Mouse (Mus musculus) neural tube, embryonic 11.5 days (tissue): ENCODE results near the gene Crybg2. TPM values are rescaled to one million over a fixed set of nuclear protein-coding genes. Genes with fewer than 3 reads are reported as not detected.

Experiments
- ATAC-seq: fragments of 200-750 bp; cut with Nextera tagmentation; 2 replicates; pipeline ENCODE4 v1.8.0; 2017; ENCODE audit warnings: moderate number of reproducible peaks, mild to moderate bottlenecking, moderate TSS enrichment, moderate library complexity; ENCODE audit not compliant: insufficient read depth, low FRiP score, low TSS enrichment
- DNase-seq: peaks from one replicate; pipeline ENCODE4 v3.0.0-alpha.2; 2015; ENCODE audit warnings: low spot score
- H3K27ac ChIP-seq: fragments of 300-500 bp; sonication (generic); 2 replicates; pipeline ENCODE4 v1.5.1; 2014; ENCODE audit warnings: low read depth, mild to moderate bottlenecking, low read length
- H3K27me3 ChIP-seq: fragments of 300-500 bp; sonication (generic); 2 replicates; pipeline ENCODE4 v1.6.1; 2014; ENCODE audit warnings: mild to moderate bottlenecking, low read length, mixed read lengths; ENCODE audit not compliant: control insufficient read depth, insufficient read depth
- H3K36me3 ChIP-seq: fragments of 300-500 bp; sonication (generic); 2 replicates; pipeline ENCODE4 v1.6.1; 2014; ENCODE audit warnings: mild to moderate bottlenecking, low read length, moderate library complexity, mixed read lengths; ENCODE audit not compliant: control insufficient read depth, insufficient read depth
- H3K4me1 ChIP-seq: fragments of 300-500 bp; sonication (generic); 2 replicates; pipeline ENCODE4 v1.6.1; 2014; ENCODE audit warnings: low read length, mixed read lengths; ENCODE audit not compliant: control insufficient read depth, insufficient read depth
- H3K4me2 ChIP-seq: fragments of 300-500 bp; sonication (generic); 2 replicates; pipeline ENCODE4 v1.6.1; 2014; ENCODE audit warnings: low read depth, mild to moderate bottlenecking, moderate library complexity
- H3K4me3 ChIP-seq: fragments of 300-500 bp; sonication (generic); 2 replicates; pipeline ENCODE4 v1.5.1; 2014; ENCODE audit warnings: low read depth, low read length
- H3K9ac ChIP-seq: fragments of 300-500 bp; sonication (generic); 2 replicates; pipeline ENCODE4 v1.6.1; 2014; ENCODE audit warnings: mild to moderate bottlenecking, low read length
- H3K9me3 ChIP-seq: fragments of 300-500 bp; sonication (generic); 2 replicates; pipeline ENCODE4 v1.6.1; 2016; ENCODE audit warnings: low read length; ENCODE audit not compliant: control insufficient read depth
- WGBS: fragments of 180-500 bp; shearing (Covaris S2); extraction: QIAGEN DNeasy Blood & Tissue Kit; methylation state at CpG from one replicate; pipeline ENCODE4 v1.1.7; 2014; 5-methylcytosine and 5-hydroxymethylcytosine counted together
- polyA plus RNA-seq: library from polyadenylated mRNA; unstranded; fragments of >200 nt; fragmentation: Nextera tagmentation; extraction: Ambion mirVana; gene quantifications from 2 replicates; pipeline ENCODE4 v1.2.1, GENCODE M21; 2014

Crybg2 gene
- polyA plus RNA-seq, 1 experiment from 2014 or later, result 0.53 TPM

DNA sequence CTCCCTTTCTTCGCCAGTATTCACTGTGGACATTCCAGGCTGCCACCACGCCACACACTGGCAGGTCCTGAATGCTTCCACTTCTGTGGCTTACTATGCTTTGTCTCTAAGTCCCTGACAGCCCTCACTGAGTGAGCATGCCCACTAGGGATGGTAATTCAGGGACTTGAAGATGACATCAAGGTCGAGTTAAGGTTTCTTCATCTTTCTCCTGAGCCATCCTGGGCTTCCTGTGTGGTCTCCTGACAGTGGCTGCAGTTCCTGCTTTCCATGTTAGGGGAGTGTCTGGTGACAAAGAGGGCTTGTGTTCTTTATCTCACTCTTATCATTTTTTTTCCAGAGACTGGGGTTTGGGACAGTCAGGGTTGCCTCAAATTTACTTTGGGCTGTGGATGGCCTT is 50.0 kb downstream of the Crybg2 start:
- Histone ChIP-seq H3K9ac (no peak overlapping the region), H3K4me3 (no peak overlapping the region), H3K27ac (no peak overlapping the region), H3K36me3 (no peaks in the 10 kb centered on the region), H3K4me1 (no peaks in the 10 kb centered on the region), H3K27me3 (no peaks in the 10 kb centered on the region), H3K9me3 (no peaks in the 10 kb centered on the region), H3K4me2 (no peak overlapping the region)
- ATAC-seq, result no peak
- DNase-seq, result no peak
- WGBS, result 46% methylated on average over 3 of the region's 3 CpGs

DNA sequence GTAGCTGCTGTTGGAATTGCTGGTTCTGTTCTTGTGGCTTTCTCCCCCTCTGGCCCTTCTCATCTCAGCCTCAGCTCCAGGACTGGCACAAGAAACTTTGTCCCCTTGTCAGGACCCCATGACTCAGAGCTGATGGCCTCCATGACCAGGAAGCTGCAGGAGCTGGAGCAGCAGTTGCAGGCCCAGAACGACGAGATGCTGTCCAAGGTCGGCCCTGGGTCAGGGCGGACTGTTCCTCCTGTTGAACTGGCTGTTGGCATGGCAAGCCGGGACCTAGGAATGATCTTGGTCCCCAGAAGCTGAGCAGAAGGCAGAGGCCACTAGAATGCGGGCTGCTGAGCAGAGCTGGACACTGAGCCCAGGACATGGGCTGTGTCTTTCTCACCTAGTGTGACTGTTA is 51.8 kb downstream of the Crybg2 start:
- H3K27me3 ChIP-seq, result no peaks in the 10 kb centered on the region
- no peak for ATAC-seq
- H3K4me1 ChIP-seq, result no peaks in the 10 kb centered on the region
- H3K9ac ChIP-seq, result no peak overlapping the region
- H3K4me3 ChIP-seq, result no peak overlapping the region
- no peak overlapping the region for H3K27ac ChIP-seq
- no peaks in the 10 kb centered on the region for H3K36me3 ChIP-seq
- H3K9me3 ChIP-seq, result no peaks in the 10 kb centered on the region
- H3K4me2 ChIP-seq, result no peak overlapping the region
- no peak for DNase-seq
- WGBS, result 79% methylated on average over 6 of the region's 6 CpGs

DNA sequence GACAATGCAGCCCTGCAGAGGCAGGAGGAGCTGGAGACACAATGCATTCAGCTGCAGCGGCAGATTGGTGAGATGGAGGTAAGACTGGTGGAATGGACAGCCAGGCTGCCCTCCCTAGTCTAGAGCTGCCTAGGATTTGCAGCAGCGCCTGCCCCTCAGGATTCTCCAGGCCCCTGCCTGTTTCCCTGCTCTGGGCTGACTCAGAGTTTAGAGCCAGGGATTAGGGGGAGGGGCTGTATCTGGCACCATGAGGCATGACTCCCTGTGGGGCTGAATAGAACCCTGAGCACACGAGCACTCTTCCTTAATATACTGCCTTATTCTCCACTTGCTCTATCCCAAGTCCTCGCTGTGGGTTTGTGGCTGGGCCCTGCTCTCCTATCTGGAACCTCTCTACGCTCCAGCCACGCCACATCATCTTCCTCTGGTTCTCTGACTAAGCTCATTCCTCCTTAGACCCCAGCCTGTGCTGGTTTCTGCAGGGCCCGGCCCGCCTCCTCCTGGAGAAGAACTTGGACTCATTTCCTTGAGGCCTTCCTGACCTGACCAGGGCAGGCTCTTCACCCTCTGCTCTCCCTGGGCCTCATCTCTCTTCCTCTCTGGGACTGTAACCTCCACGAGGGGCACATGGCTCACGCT is 52.9 kb downstream of the Crybg2 start:
- no peak overlapping the region; the same call in 1 of the 2 replicates for H3K9ac ChIP-seq
- H3K4me1 ChIP-seq, result no peaks in the 10 kb centered on the region
- WGBS, result 57% methylated on average over 10 of the region's 10 CpGs
- H3K4me3 ChIP-seq, result no peak overlapping the region
- no peaks in the 10 kb centered on the region for H3K27me3 ChIP-seq
- no peaks in the 10 kb centered on the region for H3K36me3 ChIP-seq
- DNase-seq, result no peak
- H3K27ac ChIP-seq, result no peak overlapping the region
- H3K9me3 ChIP-seq, result no peaks in the 10 kb centered on the region
- no peak overlapping the region for H3K4me2 ChIP-seq
- ATAC-seq, result no peak

DNA sequence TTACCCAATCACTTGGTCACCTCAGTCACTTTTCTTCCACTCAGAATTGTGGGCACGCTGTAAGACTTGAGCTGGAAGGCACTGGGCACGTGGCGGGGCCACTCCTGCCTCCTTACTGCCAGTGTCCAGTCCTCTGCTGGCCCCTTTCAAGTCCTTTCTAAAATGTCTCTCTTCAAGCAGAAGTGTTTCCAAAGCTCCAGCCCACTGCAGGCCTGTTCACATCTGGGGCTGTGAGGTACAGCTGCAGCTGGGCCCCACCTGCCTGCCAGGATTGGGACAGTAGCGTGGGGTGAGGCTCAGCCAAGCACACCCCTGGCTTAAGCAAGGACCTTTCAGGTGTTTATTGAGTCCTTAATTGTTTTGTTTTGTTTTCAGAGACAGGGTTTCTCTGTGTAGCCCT is 53.4 kb downstream of the Crybg2 start:
- H3K4me2 ChIP-seq, result no peak overlapping the region
- H3K36me3 ChIP-seq, result no peaks in the 10 kb centered on the region
- H3K9me3 ChIP-seq, result no peaks in the 10 kb centered on the region
- no peak overlapping the region for H3K4me3 ChIP-seq
- no peak overlapping the region for H3K9ac ChIP-seq
- no peaks in the 10 kb centered on the region for H3K4me1 ChIP-seq
- H3K27ac ChIP-seq, result no peak overlapping the region
- ATAC-seq (no peak), DNase-seq (no peak)
- H3K27me3 ChIP-seq, result no peaks in the 10 kb centered on the region
- 93% methylated on average over 4 of the region's 4 CpGs for WGBS

DNA sequence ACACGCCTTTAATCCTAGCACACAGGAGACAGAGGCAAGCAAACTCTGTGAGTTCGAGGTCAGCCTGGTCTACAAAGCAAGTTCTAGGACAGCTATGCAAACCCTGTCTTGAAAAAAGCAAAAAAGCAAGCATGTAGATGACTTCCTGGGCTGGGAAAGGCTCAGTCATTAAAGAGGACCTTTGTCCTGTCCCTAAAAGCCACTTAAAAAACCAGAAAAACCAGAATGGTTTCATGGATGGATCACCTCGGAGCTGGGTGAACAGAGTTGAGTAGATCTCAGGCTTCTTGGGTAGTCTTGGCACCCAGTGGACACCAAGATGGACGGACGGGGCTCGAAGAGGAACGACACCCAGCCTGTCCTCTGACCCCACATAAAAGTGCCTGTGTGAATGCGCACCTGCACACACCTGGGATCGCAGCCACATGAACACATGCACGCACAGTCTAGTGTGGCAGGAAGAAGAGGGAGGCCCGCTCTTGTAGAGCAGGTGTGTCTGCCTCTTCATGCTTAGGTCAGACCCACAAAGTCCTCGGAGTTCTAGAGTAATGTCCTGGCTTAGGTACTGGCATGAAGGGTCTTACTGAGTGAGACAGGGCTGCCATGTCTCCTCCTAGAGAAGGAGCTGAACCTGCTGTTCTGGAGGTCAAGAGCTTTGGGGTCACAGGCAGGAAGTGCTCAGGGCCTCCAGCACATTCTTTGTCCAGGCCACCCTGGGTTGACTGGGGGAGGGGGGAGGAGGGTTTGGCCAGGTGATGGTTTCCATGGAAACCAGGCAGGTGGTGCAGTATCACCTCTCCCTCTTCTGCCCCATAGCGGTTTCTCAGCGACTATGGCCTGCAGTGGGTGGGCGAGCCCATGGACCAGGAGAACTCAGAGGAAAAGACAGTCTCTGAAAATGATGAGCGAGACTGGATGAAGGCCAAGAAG is 54.9 kb downstream of the Crybg2 start:
- 85% methylated on average over 16 of the region's 16 CpGs for WGBS
- Histone ChIP-seq H3K36me3 (no peaks in the 10 kb centered on the region), H3K4me2 (no peak overlapping the region), H3K4me1 (no peaks in the 10 kb centered on the region), H3K4me3 (no peak overlapping the region), H3K9ac (no peak overlapping the region), H3K27me3 (no peaks in the 10 kb centered on the region), H3K9me3 (no peaks in the 10 kb centered on the region), H3K27ac (no peak overlapping the region)
- DNase-seq (no peak), ATAC-seq (no peak)

DNA sequence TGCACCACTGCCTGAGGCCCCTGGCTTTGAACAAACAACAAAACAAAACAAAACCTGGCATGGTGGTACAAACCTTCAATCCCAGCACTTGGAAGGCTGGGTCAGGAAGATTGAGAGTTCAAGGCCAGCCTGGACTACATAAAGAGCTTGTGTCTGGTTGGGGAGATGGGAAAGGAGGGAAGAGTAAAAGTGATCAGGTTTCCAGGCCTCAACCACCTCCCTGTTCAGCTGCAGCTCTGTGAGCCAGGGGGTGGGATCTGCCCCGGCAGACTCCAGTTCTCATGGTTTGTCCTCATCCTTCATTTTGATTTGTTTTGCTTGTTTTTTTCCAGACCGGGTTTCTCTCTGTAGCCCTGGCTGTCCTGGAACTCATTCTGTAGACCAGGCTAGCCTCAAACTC is 55.9 kb downstream of the Crybg2 start:
- no peaks in the 10 kb centered on the region for H3K4me1 ChIP-seq
- H3K4me3 ChIP-seq, result no peak overlapping the region
- no peaks in the 10 kb centered on the region for H3K36me3 ChIP-seq
- no peak for DNase-seq
- no peak overlapping the region for H3K27ac ChIP-seq
- no peak overlapping the region for H3K4me2 ChIP-seq
- no peak for ATAC-seq
- H3K9ac ChIP-seq, result no peak overlapping the region
- no peaks in the 10 kb centered on the region for H3K9me3 ChIP-seq
- H3K27me3 ChIP-seq, result no peaks in the 10 kb centered on the region
- WGBS, result 95% methylated on average over 2 of the region's 2 CpGs

DNA sequence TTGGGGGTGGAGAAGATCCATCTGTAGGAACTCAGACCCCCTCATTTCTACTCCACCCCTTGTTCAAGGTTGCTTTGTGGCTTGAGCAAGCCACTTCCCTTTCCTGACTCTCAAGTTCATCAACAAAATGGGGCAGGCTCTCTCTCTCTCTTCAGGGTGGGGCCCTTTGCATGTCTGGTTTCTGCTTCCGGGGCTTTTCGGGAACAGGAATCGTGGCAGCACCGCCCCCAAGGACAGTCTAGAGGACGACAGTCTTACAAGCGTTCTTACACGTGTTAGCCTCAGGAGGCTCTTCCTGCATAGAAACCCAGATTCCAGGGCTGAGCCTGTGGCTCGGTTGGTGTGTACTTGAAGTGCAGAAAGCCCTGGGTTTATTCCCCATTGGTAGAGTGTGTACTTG is 56.4 kb downstream of the Crybg2 start:
- Histone ChIP-seq H3K36me3 (no peaks in the 10 kb centered on the region), H3K27me3 (no peaks in the 10 kb centered on the region)
- 76% methylated on average over 8 of the region's 8 CpGs for WGBS

DNA sequence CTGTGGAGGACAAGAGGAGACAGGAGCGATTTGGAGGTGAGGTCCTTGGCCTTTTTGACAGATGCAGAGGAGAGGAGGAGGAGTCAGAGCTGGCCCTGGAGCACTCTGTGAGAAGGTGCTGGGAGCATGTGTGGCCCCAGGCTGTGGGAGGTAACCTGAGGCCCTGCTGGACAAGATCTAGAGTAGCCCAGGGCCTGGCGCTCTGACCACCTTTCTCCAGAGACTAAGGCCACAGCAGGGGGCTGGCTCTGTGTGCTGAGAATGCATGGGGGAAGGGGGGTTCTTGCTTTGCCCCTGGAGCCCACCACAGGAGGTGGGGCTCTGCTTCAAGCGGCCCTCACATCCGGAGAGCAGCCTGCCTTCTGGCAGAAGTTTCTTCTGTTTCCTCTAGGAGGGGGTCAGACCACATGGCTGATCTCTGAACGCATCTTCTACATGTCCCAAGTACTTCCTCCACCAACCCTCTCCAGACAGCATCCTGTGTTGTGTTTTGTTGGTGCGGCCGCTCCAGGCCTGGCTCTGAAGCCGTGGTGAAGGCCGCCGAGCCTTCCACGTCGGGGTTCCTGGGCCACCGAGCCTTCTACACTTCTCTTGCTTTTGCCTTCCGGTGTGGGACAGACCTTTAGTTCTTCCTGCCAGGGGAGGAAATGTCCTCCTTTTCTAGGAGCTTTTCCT is 57.6 kb downstream of the Crybg2 start:
- no peak overlapping the region for H3K27ac ChIP-seq
- 81% methylated on average over 14 of the region's 14 CpGs for WGBS

More for the DNA sequence above, 56.4 kb downstream of the Crybg2 start:
- Histone ChIP-seq H3K9me3 (no peaks in the 10 kb centered on the region), H3K4me3 (no peak overlapping the region), H3K27ac (no peak overlapping the region), H3K4me1 (no peaks in the 10 kb centered on the region), H3K4me2 (no peak overlapping the region), H3K9ac (no peak overlapping the region)
- ATAC-seq, result no peak
- no peak for DNase-seq

More for the DNA sequence above, 57.6 kb downstream of the Crybg2 start:
- Histone ChIP-seq H3K9ac (no peak overlapping the region), H3K4me3 (no peak overlapping the region), H3K4me1 (no peaks in the 10 kb centered on the region), H3K27me3 (no peaks in the 10 kb centered on the region), H3K4me2 (no peak overlapping the region), H3K9me3 (no peaks in the 10 kb centered on the region), H3K36me3 (no peaks in the 10 kb centered on the region)
- ATAC-seq (no peak), DNase-seq (no peak)
